Mouse (Mus musculus) inflammation-experienced regulatory T-cells, adult 6 months (primary cell): Measurements from ENCODE around the gene Ciao2a. TPM values are rescaled to one million over a fixed set of nuclear protein-coding genes. Genes with fewer than 3 reads are reported as not detected.

Experiments used
- ATAC-seq: one replicate; pipeline ENCODE4 v1.8.0; 2017
- polyA plus RNA-seq, 3 experiments: library from polyadenylated mRNA; unstranded; fragments of 100-300 nt; shearing (Covaris generic); gene quantifications; one replicate each; pipeline ENCODE4 v1.2.1; 2017

Ciao2a gene
- 100 to 1,000 TPM; 150 to 233 (median 160) TPM for polyA plus RNA-seq

GRCm38 (mm10) chr9:66126456-66127192 is at the start of gene Ciao2a, which contains the start of gene Snx1:
Gene Ciao2a, plus strand, starts transcription at chr9:66126611.
Gene Snx1, minus strand, starts transcription at chr9:66126587.
- ATAC-seq: peak; percentile 86

- no peak for ATAC-seq
These were observed 48.3 kb upstream of the Ciao2a start for GRCm38 (mm10) chr9:66078072-66078471.

- no peak for ATAC-seq
These were observed 47.9 kb upstream of the Ciao2a start for GRCm38 (mm10) chr9:66078493-66078892.

GRCm38 (mm10) chr9:66080804-66081459 is 45.5 kb upstream of the Ciao2a start:
- ATAC-seq: no peak

- ATAC-seq: no peak
These were observed 44.4 kb upstream of the Ciao2a start for GRCm38 (mm10) chr9:66081999-66082398.

- no peak for ATAC-seq
These were observed 42.2 kb upstream of the Ciao2a start for GRCm38 (mm10) chr9:66084171-66084570.

- ATAC-seq: no peak
These were observed 39.3 kb upstream of the Ciao2a start for GRCm38 (mm10) chr9:66087062-66087461.

GRCm38 (mm10) chr9:66088411-66088810 is 38.0 kb upstream of the Ciao2a start:
- ATAC-seq: no peak

GRCm38 (mm10) chr9:66090593-66091244 is 35.7 kb upstream of the Ciao2a start:
- no peak for ATAC-seq

GRCm38 (mm10) chr9:66091327-66092231 is 34.8 kb upstream of the Ciao2a start:
- ATAC-seq: no peak

- no peak for ATAC-seq
These were observed 33.7 kb upstream of the Ciao2a start for GRCm38 (mm10) chr9:66092664-66093063.

- no peak for ATAC-seq
These were observed 24.8 kb upstream of the Ciao2a start for GRCm38 (mm10) chr9:66101577-66101976.

GRCm38 (mm10) chr9:66102668-66103067 is 23.7 kb upstream of the Ciao2a start:
- ATAC-seq: no peak

- ATAC-seq: no peak
These were observed 21.8 kb upstream of the Ciao2a start for GRCm38 (mm10) chr9:66104601-66105000.

GRCm38 (mm10) chr9:66105168-66105567 is 21.2 kb upstream of the Ciao2a start:
- no peak for ATAC-seq

- ATAC-seq: no peak
These were observed 16.8 kb upstream of the Ciao2a start for GRCm38 (mm10) chr9:66109574-66109973.

- no peak for ATAC-seq
These were observed 16.3 kb upstream of the Ciao2a start for GRCm38 (mm10) chr9:66110126-66110525.

- no peak for ATAC-seq
These were observed 15.6 kb upstream of the Ciao2a start for GRCm38 (mm10) chr9:66110611-66111379.

GRCm38 (mm10) chr9:66114341-66114740 is 12.1 kb upstream of the Ciao2a start:
- no peak for ATAC-seq

- no peak for ATAC-seq
These were observed 9.5 kb upstream of the Ciao2a start for GRCm38 (mm10) chr9:66116890-66117289.

- ATAC-seq: no peak
These were observed 6.9 kb upstream of the Ciao2a start for GRCm38 (mm10) chr9:66119498-66119897.

- ATAC-seq: no peak
These were observed 6.3 kb upstream of the Ciao2a start for GRCm38 (mm10) chr9:66120106-66120505.
